ENCODE assay signal across 8 mouse cellular contexts in the genomic region with DNA sequence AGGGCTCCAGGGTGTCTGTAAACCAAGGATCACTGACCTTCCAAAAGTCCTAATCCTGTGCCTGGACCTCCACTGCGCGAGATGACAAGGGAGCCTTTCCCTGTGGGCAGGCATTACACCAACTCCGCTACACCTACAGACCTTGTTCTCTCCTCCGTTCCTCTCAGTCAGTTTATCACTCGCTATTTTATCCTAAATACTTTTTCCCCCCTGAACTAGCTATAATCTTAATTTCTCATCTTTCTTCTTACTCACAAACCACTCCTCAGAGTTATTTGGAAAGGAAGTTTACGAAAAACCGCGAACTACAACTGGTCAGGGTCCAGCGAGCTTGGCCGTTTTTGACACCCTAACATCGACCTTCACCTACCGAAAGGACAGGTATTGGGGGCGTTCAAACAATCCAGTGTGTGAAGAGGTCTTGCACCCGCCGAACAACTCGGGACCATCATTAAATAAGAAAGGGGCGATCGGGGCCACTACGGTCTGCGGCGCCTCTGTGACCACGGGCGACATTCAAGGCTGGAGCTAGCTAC. TPM values are rescaled to one million over a fixed set of nuclear protein-coding genes. Genes with fewer than 3 reads are reported as not detected.
DNase-seq lines count a peak whose midpoint lies in the region; ATAC-seq and TF ChIP-seq lines count a peak whose summit lies in the region.

No protein-coding gene starts in this region.

- no peaks in the 10 kb centered on the region for H3K4me1 ChIP-seq in lung, postnatal 0 days (ENCODE audit: insufficient read depth, low read depth, low read length)
- H3K4me1 ChIP-seq in cortical plate, adult 2 months (ENCODE audit: control insufficient read depth, insufficient read depth, low read length) = peaks cover 2% of the 10 kb centered on the region; the same call in 1 of the 2 replicates
- 0 out of 2 replicates have a peak, but pooled peaks cover 5% of the 10 kb centered on the region for H3K4me1 ChIP-seq in heart, postnatal 0 days (ENCODE audit: control insufficient read depth, insufficient read depth)
- H3K4me1 ChIP-seq in liver, embryonic 13.5 days (replicated peaks) = peaks cover 30% of the 10 kb centered on the region

- H3K9me3 ChIP-seq in lung, postnatal 0 days (ENCODE audit: low read length) = no peaks in the 10 kb centered on the region
- H3K9me3 ChIP-seq in heart, postnatal 0 days (replicated peaks; ENCODE audit: control insufficient read depth, low read length) = no peaks in the 10 kb centered on the region
- no peaks in the 10 kb centered on the region for H3K9me3 ChIP-seq in liver, embryonic 13.5 days (replicated peaks)

- H3K27me3 ChIP-seq in lung, postnatal 0 days (replicated peaks; ENCODE audit: insufficient read depth, low read length) = no peaks in the 10 kb centered on the region
- H3K27me3 ChIP-seq in heart, postnatal 0 days (ENCODE audit: control insufficient read depth, insufficient read depth, low read length) = no peaks in the 10 kb centered on the region
- H3K27me3 ChIP-seq in liver, embryonic 13.5 days = no peaks in the 10 kb centered on the region

- no peak; the same call in 1 of the 2 replicates for ATAC-seq in lung, postnatal 0 days
- 0 out of 2 replicates have a peak, but pooled peaks have one; percentile 30 for ATAC-seq in heart, postnatal 0 days (ENCODE audit: insufficient read depth, low read depth)
- peak; percentile 24; the same call in 1 of the 2 replicates for ATAC-seq in liver, embryonic 13.5 days (ENCODE audit: low read depth)

- no peak overlapping the region for H3K27ac ChIP-seq in lung, postnatal 0 days (ENCODE audit: low read length)
- no peak overlapping the region for H3K27ac ChIP-seq in cortical plate, adult 2 months (ENCODE audit: insufficient read depth, low read length)
- no peak overlapping the region for H3K27ac ChIP-seq in heart, postnatal 0 days (ENCODE audit: low read depth)
- H3K27ac ChIP-seq in liver, embryonic 13.5 days = peak overlapping the region; percentile 51; the same call in 1 of the 2 replicates

- H3K4me2 ChIP-seq in lung, postnatal 0 days (replicated peaks; ENCODE audit: low read depth, low read length) = peak overlapping the region; percentile 99
- H3K4me2 ChIP-seq in heart, postnatal 0 days (ENCODE audit: low read depth, low read length) = peak overlapping the region; percentile 99
- H3K4me2 ChIP-seq in liver, embryonic 13.5 days = peak overlapping the region; percentile 98

- no peak for TF ChIP-seq POLR2A in cortical plate, adult 2 months (IDR thresholded peaks at IDR 0.05; ENCODE audit: extremely low read depth, insufficient read depth, low read length)

- peak overlapping the region; percentile 64 for H3K9ac ChIP-seq in lung, postnatal 0 days (replicated peaks; ENCODE audit: low read depth)
- H3K9ac ChIP-seq in heart, postnatal 0 days (replicated peaks; ENCODE audit: low read depth, low read length) = peak overlapping the region; percentile 76
- H3K9ac ChIP-seq in liver, embryonic 13.5 days = peak overlapping the region; percentile 93

- no peak for TF ChIP-seq EP300 in lung, postnatal 0 days (IDR thresholded peaks at IDR 0.05)
- no peak for TF ChIP-seq EP300 in heart, postnatal 0 days (IDR thresholded peaks at IDR 0.05; ENCODE audit: low read depth)

- intact Hi-C loops in left cerebral cortex, postnatal 14 days (cut with DNase I) = no loop called here

- no peaks in the 10 kb centered on the region for H3K36me3 ChIP-seq in lung, postnatal 0 days (ENCODE audit: insufficient read depth, low read length)
- H3K36me3 ChIP-seq in heart, postnatal 0 days (replicated peaks; ENCODE audit: control insufficient read depth, insufficient read depth, low read length) = no peaks in the 10 kb centered on the region
- peaks cover 28% of the 10 kb centered on the region for H3K36me3 ChIP-seq in liver, embryonic 13.5 days

- TF ChIP-seq CTCF in lung, postnatal 0 days (IDR thresholded peaks at IDR 0.05) = no peak
- no peak for TF ChIP-seq CTCF in cortical plate, adult 2 months (IDR thresholded peaks at IDR 0.05; ENCODE audit: extremely low read depth, insufficient read depth, low read length)
- no peak for TF ChIP-seq CTCF in heart, postnatal 0 days (IDR thresholded peaks at IDR 0.05; ENCODE audit: low read depth)

- H3K4me3 ChIP-seq in lung, postnatal 0 days (ENCODE audit: low read depth, low read length) = peak overlapping the region; percentile 73
- peak overlapping the region; percentile 53 for H3K4me3 ChIP-seq in cortical plate, adult 2 months (ENCODE audit: insufficient read depth, low read length)
- H3K4me3 ChIP-seq in heart, postnatal 0 days (ENCODE audit: low read depth, low read length) = peak overlapping the region; percentile 72
- peak overlapping the region; percentile 87 for H3K4me3 ChIP-seq in liver, embryonic 13.5 days (replicated peaks)

- no peak for DNase-seq in lung, postnatal 0 days (ENCODE audit: low spot score)
- DNase-seq in lung, postnatal 25 days (ENCODE audit: low spot score) = no peak
- no peak for DNase-seq in heart, postnatal 0 days (ENCODE audit: low spot score)
- no peak for DNase-seq in liver, embryonic 13.5 days
- peak; percentile 19 for DNase-seq in testis, postnatal 14 days (ENCODE audit: low spot score)
- no peak for DNase-seq in left cerebral cortex, postnatal 14 days (ENCODE audit: low spot score in 2 of 2)
- DNase-seq in layer of hippocampus, postnatal 14 days (ENCODE audit: low spot score in 2 of 2) = no peak

- 2% methylated on average over 23 of the region's 23 CpGs for WGBS in lung, postnatal 0 days
- 1% methylated on average over 23 of the region's 23 CpGs for WGBS in heart, postnatal 0 days
- 1% methylated on average over 23 of the region's 23 CpGs for WGBS in liver, embryonic 13.5 days (ENCODE audit: insufficient replicate concordance)

RNA-seq across cellular contexts. Expression of a gene that starts 0.4 kb away (rescaled TPM):
- polyA plus RNA-seq in lung, postnatal 0 days (2015; fragmentation: Nextera tagmentation; extraction: Ambion mirVana) = 5.1 and 5.2 TPM in 2 replicates
- polyA plus RNA-seq in cortical plate, adult 2 months (2012; rRNA removed) = 1.9 and 2.2 TPM in 2 replicates
- total RNA-seq in heart, postnatal 0 days (2014; rRNA removed; ENCODE audit: low replicate concordance) = 2.5 and 4.1 TPM in 2 replicates
- 6.0 and 7.8 TPM in 2 replicates for polyA plus RNA-seq in heart, postnatal 0 days (2015; fragmentation: Nextera tagmentation; extraction: Ambion mirVana)
- polyA plus RNA-seq in liver, embryonic 13.5 days (2015; fragmentation: Nextera tagmentation; extraction: Ambion mirVana) = 33.0 and 52.0 TPM in 2 replicates
- total RNA-seq in left cerebral cortex, postnatal 14 days (2021) = 1 to 10 TPM; 4.1 to 4.3 TPM
- total RNA-seq in layer of hippocampus, postnatal 14 days (2021) = 1 to 10 TPM; 4.3 to 5.5 TPM
